Mouse (Mus musculus) embryonic fibroblast, embryonic 13.5 days (primary cell): ENCODE measurements around the gene Dhx58.

Experiments
- CTCF ChIP-seq: IDR thresholded peaks from 2 replicates; pipeline ENCODE4 v1.5.1; 2011; ENCODE audit warnings: mild to moderate bottlenecking, control low read depth, low read length, moderate library complexity, borderline replicate concordance; ENCODE audit not compliant: insufficient read depth
- POLR2A ChIP-seq: IDR thresholded peaks from 2 replicates; pipeline ENCODE4 v1.6.1; 2011; ENCODE audit warnings: low read depth, mild to moderate bottlenecking, control low read depth, low read length, moderate library complexity

- TF ChIP-seq CTCF (no peak), POLR2A (no peak)
Observed at GRCm38 (mm10) chr11:100705095-100705747, 1.1 kb upstream of the Dhx58 start.
